Mouse (Mus musculus): ENCODE measurements around the gene Lrrc1.

GRCm38 (mm10) chr9:77557963-77558362, 13.3 kb upstream of the Lrrc1 start:
- TF ChIP-seq POLR2A (IDR thresholded peaks at IDR 0.05; ENCODE audit: control insufficient read depth, low read depth, low read length) = no peak
- no peak for TF ChIP-seq CTCF (IDR thresholded peaks at IDR 0.05; ENCODE audit: control insufficient read depth, insufficient read depth, insufficient replicate concordance, low read depth, low read length)
